Mouse (Mus musculus) cerebellum, adult 11-12 months (tissue): ENCODE measurements around the gene Sfxn5.

ENCODE experiments used
- DNase-seq: peaks from one replicate; pipeline ENCODE4 v3.0.0; 2022

The Sfxn5 gene

GRCm38 (mm10) chr6:85188256-85189110, 144.7 kb downstream of the Sfxn5 start:
- no peak for DNase-seq

DNA sequence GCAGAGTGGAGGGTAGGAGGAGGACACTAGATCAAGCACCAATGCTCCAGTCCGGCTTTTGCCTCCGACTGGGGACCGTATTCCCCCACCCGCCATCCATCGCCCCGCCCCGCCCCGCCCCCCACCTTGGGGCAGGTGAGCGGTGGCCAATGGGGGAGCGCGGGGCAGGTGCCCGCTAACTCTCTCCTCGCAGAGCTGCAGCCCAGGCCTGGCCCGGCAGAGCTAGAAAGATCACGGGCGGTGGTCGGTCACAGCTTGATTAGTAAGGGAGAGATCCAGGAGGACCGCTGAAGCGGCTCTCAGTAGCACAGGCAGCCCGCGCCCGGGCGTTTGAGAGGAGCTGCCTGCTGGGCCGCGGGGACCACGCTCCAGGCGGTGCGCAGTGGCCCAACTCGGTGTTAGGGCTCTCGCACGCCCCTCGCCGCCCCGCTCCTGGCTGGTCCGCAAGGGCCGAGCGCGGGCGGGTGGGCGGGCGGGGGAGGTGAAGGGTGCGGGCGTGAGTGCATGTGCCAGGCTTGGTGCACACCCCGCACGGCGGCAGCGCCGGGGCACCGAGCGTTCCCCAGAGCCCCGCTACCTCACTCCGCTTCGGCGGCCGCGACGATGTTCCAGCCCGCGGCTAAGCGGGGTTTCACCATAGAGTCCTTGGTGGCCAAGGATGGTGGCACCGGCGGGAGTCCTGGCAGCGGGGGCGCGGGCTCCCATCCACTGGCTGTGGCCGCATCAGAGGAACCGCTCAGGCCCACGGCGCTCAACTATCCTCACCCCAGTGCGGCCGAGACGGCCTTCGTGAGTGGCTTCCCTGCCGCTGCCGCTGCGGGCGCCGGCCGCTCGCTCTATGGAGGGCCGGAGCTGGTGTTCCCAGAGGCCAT, 145.6 kb downstream of the Sfxn5 start, which contains the start of gene Emx1:
Gene Emx1, plus strand, starts transcription at position 99 of the 872 bp plus-strand sequence.
- no peak for DNase-seq

GRCm38 (mm10) chr6:85186744-85187059, 146.5 kb downstream of the Sfxn5 start:
- DNase-seq = no peak

DNA sequence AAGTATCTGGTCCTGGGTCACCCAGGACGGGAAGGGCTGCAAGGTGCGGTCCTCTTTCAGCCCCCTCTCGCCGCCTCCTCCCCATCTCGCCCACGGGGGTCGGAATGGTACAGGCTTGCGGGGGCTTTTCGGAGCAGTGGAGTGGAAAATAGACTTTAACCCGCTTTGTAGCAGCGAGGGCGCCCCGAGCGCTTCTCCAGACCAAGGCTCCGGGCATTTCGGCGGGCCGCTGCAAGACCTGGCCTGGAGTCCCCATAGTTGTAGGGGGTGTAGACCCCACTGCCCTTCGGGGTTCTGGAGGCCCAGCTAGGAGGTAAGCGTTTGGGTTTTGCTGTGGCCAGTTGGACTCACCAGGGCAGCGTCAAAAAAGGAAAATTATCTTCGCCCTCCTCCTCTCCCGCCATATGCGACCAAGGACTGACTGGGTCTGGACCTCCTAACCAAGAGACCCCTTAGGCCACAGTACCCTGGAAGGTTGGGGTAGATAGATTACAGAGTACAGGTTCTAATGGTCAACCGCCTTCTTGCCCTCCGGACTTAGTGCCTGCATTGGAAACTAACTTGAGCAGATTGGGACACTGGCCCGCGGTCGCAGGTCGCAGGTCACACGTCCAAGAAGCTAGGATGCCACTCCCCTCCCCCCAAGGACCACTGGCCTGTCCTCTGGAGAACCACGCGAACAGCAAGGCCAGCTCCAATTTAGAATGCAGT, 147.0 kb downstream of the Sfxn5 start:
- no peak for DNase-seq

- DNase-seq = no peak
Observed at GRCm38 (mm10) chr6:85183951-85184350, 149.3 kb downstream of the Sfxn5 start.

GRCm38 (mm10) chr6:85180036-85180435, 153.2 kb downstream of the Sfxn5 start:
- no peak for DNase-seq

GRCm38 (mm10) chr6:85179569-85179968, 153.7 kb downstream of the Sfxn5 start:
- no peak for DNase-seq

GRCm38 (mm10) chr6:85165440-85165921, 167.7 kb downstream of the Sfxn5 start:
- no peak for DNase-seq
